Mouse (Mus musculus): ENCODE measurements at regions not wholly inside any gene's neighbourhood (a gene's known extent, or its start where the extent isn't known, plus 50 kb on each side); places are given as distances from the start of the nearest gene placed in this dataset.

GRCm38 (mm10) chr1:23207024-23207423, 105.0 kb upstream of the 4933415F23Rik start:
- DNase-seq, result no peak

- no peak for DNase-seq
Measured at GRCm38 (mm10) chr1:23202511-23203435, 100.7 kb upstream of the 4933415F23Rik start.

- no peak for DNase-seq
Measured at GRCm38 (mm10) chr1:23200460-23200859, 98.4 kb upstream of the 4933415F23Rik start.

DNA sequence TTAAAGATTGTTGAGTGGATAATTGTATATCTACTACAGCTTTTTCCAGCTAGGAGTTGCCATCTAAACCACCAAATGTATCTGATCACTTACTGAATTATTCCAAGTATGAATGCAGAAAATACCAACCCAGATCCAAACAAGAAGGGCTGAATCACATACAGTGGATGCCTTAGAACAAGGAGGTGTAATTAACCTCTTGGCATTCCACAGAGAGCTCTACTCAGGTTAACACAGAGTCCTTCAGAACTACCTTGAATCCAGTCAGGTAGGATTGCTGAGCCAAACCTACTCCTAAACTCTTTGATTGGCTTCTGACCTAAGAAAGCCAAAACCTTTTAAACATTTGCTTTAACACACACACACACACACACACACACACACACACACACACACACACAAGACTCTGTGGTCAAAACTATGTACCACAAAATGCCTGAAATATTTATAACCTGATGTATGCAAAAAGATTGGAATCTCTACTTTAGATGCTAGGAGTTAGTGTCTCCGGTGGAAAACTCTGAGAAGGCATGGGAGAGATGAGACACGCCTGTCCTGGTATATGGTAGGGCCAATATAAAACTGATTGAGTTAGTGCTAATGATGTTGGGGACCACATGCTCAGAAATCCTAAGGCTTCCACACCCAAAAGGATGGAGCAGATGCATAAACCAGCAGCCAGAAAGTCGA, 88.4 kb upstream of the 4933415F23Rik start:
- DNase-seq, result no peak

DNA sequence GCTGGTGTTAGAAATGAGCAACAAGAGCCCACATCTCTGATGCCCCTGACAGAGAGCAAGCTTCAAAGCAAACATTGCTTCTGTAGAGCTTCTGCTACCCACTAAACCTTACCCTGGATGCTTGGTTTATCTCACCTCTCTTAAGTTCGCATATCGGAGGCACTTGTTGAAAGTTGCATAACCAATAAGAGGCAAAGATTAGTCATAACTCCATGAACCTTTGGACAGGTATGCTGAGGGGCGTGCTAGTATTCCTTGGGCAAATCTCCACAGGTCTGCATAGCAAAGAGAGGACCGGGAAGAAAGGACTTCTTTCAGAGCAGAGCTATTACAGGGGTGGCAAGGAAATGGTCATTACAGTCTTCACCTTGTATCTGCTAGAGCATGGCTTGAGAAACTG, 87.7 kb upstream of the 4933415F23Rik start:
- no peak for DNase-seq

DNA sequence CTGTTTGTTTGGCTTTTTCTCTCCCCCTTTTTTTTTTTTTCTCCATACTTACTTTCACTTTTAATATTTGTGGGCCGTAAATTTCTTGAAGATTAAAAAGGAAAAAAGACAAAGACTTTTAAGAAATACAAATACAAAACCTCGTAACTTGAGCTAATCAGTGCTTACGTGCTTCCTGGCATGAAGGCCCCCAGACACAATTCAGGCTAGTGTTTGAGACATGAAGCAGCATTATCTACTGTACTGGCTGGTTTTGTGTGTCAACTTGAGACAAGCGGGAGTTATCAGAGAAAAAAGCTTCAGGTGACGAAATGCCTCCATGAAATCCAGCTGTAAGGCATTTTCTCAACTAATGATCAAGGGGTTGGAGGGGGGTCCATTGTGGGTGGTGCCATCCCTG, 86.2 kb upstream of the 4933415F23Rik start:
- DNase-seq, result no peak

DNA sequence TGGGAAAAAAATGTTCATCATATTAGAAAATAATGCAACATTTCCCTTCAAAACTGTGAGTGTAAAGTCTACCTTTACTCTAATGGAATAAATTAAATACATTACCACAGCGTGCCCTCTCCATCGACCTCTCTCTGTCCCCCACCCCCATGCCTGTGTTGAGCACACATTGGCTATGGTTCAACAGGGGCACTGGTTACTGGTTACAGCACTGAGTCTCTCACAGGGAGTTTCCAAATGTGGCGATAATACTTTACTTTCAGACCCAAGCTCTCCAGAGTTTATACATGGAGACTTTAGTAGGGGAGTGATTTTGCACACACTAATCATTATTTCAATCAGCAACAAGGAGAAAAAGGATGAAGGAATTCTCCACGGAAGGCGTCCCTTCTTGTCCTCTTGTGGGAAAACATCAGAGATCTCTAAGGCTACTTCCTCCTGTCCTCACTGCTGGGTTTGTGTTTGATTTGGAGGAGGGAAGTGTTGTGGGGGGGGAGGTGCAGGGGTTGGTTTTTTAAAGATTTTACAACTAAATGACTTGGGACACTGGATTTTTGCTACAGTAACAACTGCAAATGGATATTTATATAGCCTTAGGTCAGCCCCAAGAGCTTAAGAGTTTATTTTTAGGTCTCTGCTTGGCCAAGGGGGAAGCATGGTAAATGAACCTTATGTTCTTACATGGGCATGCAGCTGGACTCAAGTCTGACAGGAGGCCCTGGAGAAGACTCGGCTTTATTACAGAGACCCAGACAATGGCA, 85.6 kb upstream of the 4933415F23Rik start:
- no peak for DNase-seq

- no peak for DNase-seq
Measured at GRCm38 (mm10) chr1:23184728-23185127, 82.7 kb upstream of the 4933415F23Rik start.

- DNase-seq, result no peak
Measured at GRCm38 (mm10) chr1:23182541-23182940, 80.5 kb upstream of the 4933415F23Rik start.

DNA sequence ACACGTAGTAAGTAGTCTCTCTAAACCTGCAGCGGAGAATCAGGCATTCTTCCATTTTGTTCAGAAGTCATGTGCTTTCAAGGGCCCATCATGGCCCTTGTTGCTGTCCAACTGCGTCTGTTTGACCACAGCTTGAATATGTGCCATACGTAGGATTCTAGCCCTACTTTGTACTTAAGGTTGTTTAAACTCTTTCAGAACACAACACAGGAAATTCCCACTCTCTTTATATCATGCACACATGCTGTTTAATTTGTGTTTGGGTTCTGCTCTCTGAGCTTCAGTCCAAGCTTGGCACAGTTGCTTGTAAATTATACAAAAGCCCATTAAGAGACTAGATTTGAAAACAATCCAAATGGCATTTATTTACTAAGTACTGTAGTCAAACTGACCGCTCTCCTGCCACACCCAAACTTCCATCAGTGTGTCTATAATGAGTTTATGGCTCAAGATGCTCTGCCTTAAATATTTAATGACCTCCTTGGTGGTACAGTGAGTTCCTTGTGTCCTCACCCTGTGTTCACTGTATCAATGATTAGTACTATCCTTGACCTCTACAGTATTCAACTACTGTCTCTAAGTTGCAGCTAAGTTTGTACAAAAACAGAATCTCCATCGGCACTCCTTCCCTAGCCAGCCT, 76.4 kb upstream of the 4933415F23Rik start:
- no peak for DNase-seq

GRCm38 (mm10) chr1:23174022-23174421, 72.0 kb upstream of the 4933415F23Rik start:
- DNase-seq, result no peak

DNA sequence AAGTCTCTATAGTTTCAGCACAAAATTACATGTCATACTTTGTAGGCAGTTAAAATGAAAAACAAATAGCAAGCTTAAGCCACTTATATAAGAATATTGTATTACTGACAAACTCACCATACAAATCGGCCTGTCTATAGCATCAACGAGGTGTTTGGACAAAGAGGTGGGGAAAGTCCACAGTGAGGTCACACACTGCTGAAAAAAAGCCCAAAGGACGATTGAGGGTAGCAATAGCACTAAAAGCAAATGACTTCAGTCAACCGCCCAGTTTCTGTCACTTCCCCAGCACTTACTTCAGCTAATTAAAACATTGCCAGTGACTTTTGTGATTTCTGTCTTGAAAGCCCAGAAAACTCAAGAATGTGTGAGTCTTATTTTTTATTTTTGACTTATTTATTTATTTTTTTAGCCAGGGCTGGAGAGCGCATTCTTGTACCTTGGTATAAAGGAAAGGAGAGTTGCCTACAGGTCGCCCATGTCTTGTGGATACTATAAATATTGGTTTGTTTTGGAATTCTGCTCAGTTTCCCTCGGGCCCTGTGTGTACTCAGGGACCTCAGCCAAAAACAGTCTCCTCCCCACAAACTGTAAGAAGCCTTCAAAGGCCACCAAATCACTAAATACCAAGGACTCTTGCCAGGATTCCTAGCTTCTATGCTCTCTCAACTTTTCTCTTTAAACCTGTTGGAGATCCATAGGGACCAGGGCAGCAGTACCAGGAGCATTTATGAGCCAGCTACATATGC, 71.2 kb upstream of the 4933415F23Rik start:
- DNase-seq, result no peak

GRCm38 (mm10) chr1:23171336-23171735, 69.3 kb upstream of the 4933415F23Rik start:
- no peak for DNase-seq

- DNase-seq, result no peak
Measured at GRCm38 (mm10) chr1:23170711-23171110, 68.7 kb upstream of the 4933415F23Rik start.

- DNase-seq, result no peak
Measured at GRCm38 (mm10) chr1:23168504-23168903, 66.5 kb upstream of the 4933415F23Rik start.

GRCm38 (mm10) chr1:23163371-23163935, 61.4 kb upstream of the 4933415F23Rik start:
- no peak for DNase-seq

GRCm38 (mm10) chr1:23162766-23163165, 60.7 kb upstream of the 4933415F23Rik start:
- DNase-seq, result no peak

All from cerebellum, postnatal 36 days (tissue).